Mouse (Mus musculus): ENCODE measurements around the gene Gm49325. TPM values are rescaled to one million over a fixed set of nuclear protein-coding genes. Genes with fewer than 3 reads are reported as not detected.

Gene Gm49325
- polyA plus RNA-seq (2015; fragmentation: Nextera tagmentation; extraction: Ambion mirVana), result 2.6 and 4.1 TPM in 2 replicates

GRCm38 (mm10) chr10:77605908-77606826 lies at the start of gene Gm49325, which contains the start of gene Sumo3:
Gene Gm49325 (plus strand): TSS chr10:77606197.
Gene Sumo3 (plus strand): TSS chr10:77606097.
- H3K4me3 ChIP-seq, result peak within 1 kb of the TSS; percentile 83
- peak within 1 kb of the TSS; percentile 93 for H3K4me2 ChIP-seq
- H3K9ac ChIP-seq, result peak within 1 kb of the TSS; percentile 83
- no peaks in the 10 kb centered on the region for H3K9me3 ChIP-seq
- under 1% methylated on average over 111 of the region's 119 CpGs for WGBS
- H3K27me3 ChIP-seq, result no peaks in the 10 kb centered on the region
- H3K4me1 ChIP-seq, result peaks cover 17% of the 10 kb centered on the region
- ATAC-seq (ENCODE audit: insufficient number of reproducible peaks, insufficient read depth, low FRiP score, low TSS enrichment, low read depth), result peak; percentile 80
- peak within 1 kb of the TSS; percentile 95 for H3K27ac ChIP-seq
- peaks cover 28% of the 10 kb centered on the region for H3K36me3 ChIP-seq

DNA sequence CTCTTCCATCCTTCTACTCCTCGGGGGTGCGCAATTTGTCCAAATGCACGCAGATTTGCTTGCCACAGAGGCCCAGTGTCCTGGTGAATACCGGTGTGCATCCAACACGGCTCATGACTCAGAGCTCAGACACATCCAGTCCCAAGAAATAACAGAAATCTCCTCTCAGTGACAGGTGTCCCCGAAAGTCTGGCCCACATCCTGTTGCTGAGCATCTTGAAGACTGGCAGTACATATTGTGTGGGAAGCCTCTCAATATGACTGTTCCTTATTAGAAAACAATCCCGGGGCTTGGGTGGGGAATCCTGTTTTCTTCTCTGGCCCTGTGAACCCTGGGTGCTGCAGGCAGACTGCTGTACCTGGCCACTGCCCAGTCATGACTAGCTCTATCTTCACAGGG lies 49.4 kb upstream of the Gm49325 start:
- 88% methylated on average over 7 of the region's 7 CpGs for WGBS
- H3K4me1 ChIP-seq, result no peaks in the 10 kb centered on the region
- H3K9me3 ChIP-seq, result no peaks in the 10 kb centered on the region
- H3K27ac ChIP-seq, result no peak overlapping the region
- H3K4me3 ChIP-seq, result no peak overlapping the region
- H3K4me2 ChIP-seq, result no peak overlapping the region
- H3K27me3 ChIP-seq, result no peaks in the 10 kb centered on the region
- no peak overlapping the region for H3K9ac ChIP-seq
- no peak for ATAC-seq (ENCODE audit: insufficient number of reproducible peaks, insufficient read depth, low FRiP score, low TSS enrichment, low read depth)
- no peaks in the 10 kb centered on the region for H3K36me3 ChIP-seq

- H3K9me3 ChIP-seq, result no peaks in the 10 kb centered on the region
- WGBS, result 82% methylated on average over 4 of the region's 4 CpGs
- no peaks in the 10 kb centered on the region for H3K4me1 ChIP-seq
- no peak overlapping the region for H3K4me3 ChIP-seq
- no peak overlapping the region for H3K4me2 ChIP-seq
- H3K27me3 ChIP-seq, result no peaks in the 10 kb centered on the region
- no peak overlapping the region for H3K27ac ChIP-seq
- H3K9ac ChIP-seq, result no peak overlapping the region
- no peak for ATAC-seq (ENCODE audit: insufficient number of reproducible peaks, insufficient read depth, low FRiP score, low TSS enrichment, low read depth)
- H3K36me3 ChIP-seq, result no peaks in the 10 kb centered on the region
These were observed 48.4 kb upstream of the Gm49325 start for GRCm38 (mm10) chr10:77557641-77558040.

DNA sequence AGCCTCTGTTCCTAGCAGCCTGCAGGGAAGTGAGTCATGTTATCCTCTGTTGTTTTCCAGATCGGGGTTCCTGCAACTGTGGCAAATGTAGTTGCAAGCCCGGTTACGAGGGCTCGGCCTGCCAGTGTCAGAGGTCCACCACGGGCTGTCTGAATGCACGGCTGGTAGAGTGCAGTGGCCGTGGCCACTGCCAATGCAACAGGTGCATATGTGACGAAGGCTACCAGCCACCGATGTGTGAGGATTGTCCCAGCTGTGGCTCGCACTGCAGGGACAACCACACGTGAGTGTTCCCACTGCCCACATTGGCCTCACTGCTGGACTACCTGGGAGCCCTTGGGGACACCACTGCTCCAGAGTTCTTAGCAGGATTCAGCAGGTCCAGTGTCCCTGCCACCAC lies 45.9 kb upstream of the Gm49325 start:
- 88% methylated on average over 11 of the region's 11 CpGs for WGBS
- no peak overlapping the region for H3K4me2 ChIP-seq

GRCm38 (mm10) chr10:77560830-77561229 lies 45.2 kb upstream of the Gm49325 start:
- no peak for ATAC-seq (ENCODE audit: insufficient number of reproducible peaks, insufficient read depth, low FRiP score, low TSS enrichment, low read depth)

More for the DNA sequence above, 45.9 kb upstream of the Gm49325 start:
- no peaks in the 10 kb centered on the region for H3K4me1 ChIP-seq
- no peaks in the 10 kb centered on the region for H3K27me3 ChIP-seq
- no peak for ATAC-seq (ENCODE audit: insufficient number of reproducible peaks, insufficient read depth, low FRiP score, low TSS enrichment, low read depth)
- H3K27ac ChIP-seq, result no peak overlapping the region
- no peak overlapping the region for H3K4me3 ChIP-seq
- H3K9me3 ChIP-seq, result no peaks in the 10 kb centered on the region
- no peak overlapping the region for H3K9ac ChIP-seq
- H3K36me3 ChIP-seq, result no peaks in the 10 kb centered on the region

GRCm38 (mm10) chr10:77561508-77561907 lies 44.5 kb upstream of the Gm49325 start:
- Histone ChIP-seq H3K9me3 (no peaks in the 10 kb centered on the region), H3K9ac (no peak overlapping the region), H3K27me3 (no peaks in the 10 kb centered on the region), H3K4me1 (no peaks in the 10 kb centered on the region), H3K27ac (no peak overlapping the region), H3K4me2 (no peak overlapping the region), H3K36me3 (no peaks in the 10 kb centered on the region), H3K4me3 (no peak overlapping the region)
- WGBS, result 75% methylated on average over 2 of the region's 2 CpGs
- ATAC-seq (ENCODE audit: insufficient number of reproducible peaks, insufficient read depth, low FRiP score, low TSS enrichment, low read depth), result no peak

More at GRCm38 (mm10) chr10:77560830-77561229, 45.2 kb upstream of the Gm49325 start:
- WGBS, result 88% methylated on average over 9 of the region's 9 CpGs
- H3K27me3 ChIP-seq, result no peaks in the 10 kb centered on the region
- H3K9ac ChIP-seq, result no peak overlapping the region
- no peaks in the 10 kb centered on the region for H3K36me3 ChIP-seq
- no peak overlapping the region for H3K27ac ChIP-seq
- H3K4me3 ChIP-seq, result no peak overlapping the region
- H3K4me1 ChIP-seq, result no peaks in the 10 kb centered on the region
- H3K4me2 ChIP-seq, result no peak overlapping the region
- no peaks in the 10 kb centered on the region for H3K9me3 ChIP-seq

DNA sequence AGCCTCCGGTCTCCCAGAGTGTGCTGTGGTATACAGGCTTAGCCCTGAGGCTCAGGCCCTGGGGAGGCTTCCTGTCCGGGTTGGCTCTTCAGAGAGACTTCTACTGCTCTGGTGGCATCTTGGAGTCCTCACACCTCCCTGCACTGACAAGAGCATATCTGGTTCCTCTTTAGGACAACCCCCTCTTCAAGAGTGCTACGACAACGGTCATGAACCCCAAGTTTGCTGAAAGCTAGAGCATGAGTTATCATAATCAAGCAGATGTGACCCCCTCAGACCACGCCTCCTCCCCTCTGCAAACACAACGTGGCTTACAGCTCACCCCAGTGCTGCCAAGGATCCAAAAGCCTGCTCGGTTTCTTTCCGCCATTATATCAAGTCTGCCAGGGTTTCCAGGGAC lies 41.0 kb upstream of the Gm49325 start:
- Histone ChIP-seq H3K27me3 (no peaks in the 10 kb centered on the region), H3K4me2 (no peak overlapping the region), H3K4me3 (no peak overlapping the region), H3K9ac (no peak overlapping the region), H3K36me3 (no peaks in the 10 kb centered on the region), H3K9me3 (no peaks in the 10 kb centered on the region), H3K27ac (no peak overlapping the region), H3K4me1 (peaks cover 6% of the 10 kb centered on the region; the same call in 1 of the 2 replicates)
- 79% methylated on average over 8 of the region's 8 CpGs for WGBS
- no peak for ATAC-seq (ENCODE audit: insufficient number of reproducible peaks, insufficient read depth, low FRiP score, low TSS enrichment, low read depth)

DNA sequence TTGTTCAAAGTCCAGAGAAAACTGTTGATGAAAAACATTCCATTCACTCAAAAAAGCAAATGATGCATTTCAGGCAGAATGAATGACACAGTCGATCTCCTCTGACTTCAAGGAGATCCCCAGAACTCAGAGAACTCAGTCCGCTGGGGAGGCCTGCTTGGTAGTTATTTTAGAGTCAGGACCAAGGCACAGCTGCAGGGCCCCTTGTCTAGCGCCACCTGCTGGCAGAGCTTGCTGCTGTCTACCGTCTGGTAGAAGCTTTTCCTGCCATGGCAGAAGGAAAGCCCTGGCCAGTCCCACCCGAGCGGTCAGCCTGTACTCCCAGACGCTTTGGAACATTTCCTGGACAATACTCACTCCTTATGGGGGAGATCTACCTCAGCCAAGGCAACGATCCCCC lies 39.3 kb upstream of the Gm49325 start:
- Histone ChIP-seq H3K4me2 (no peak overlapping the region), H3K9me3 (no peaks in the 10 kb centered on the region), H3K4me3 (no peak overlapping the region), H3K27ac (no peak overlapping the region), H3K36me3 (no peaks in the 10 kb centered on the region), H3K4me1 (peaks cover 12% of the 10 kb centered on the region; the same call in 1 of the 2 replicates), H3K27me3 (no peaks in the 10 kb centered on the region), H3K9ac (no peak overlapping the region)
- no peak for ATAC-seq (ENCODE audit: insufficient number of reproducible peaks, insufficient read depth, low FRiP score, low TSS enrichment, low read depth)
- 32% methylated on average over 8 of the region's 8 CpGs for WGBS

DNA sequence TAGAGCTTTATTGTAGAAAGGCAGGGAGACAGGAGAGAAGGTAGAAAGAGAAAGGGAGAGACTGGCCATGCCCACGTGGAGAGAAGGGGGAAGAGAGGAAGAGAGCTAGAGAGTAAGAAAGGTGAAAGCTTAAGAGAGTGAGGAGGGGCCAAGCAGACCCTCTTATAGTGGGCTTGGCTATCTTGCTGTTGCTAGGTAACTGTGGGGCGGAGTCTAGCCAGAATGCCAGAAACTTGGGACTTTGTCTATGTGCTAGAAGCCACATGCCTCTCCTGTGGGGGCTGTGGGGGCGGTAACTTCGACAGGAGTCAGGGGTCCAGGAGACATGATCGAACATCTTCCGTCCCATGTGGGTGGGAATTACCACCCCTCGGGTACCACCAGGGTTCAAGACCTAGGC lies 36.5 kb upstream of the Gm49325 start:
- no peaks in the 10 kb centered on the region for H3K9me3 ChIP-seq
- no peak overlapping the region for H3K9ac ChIP-seq
- peak overlapping the region; percentile 44 for H3K27ac ChIP-seq
- WGBS, result 40% methylated on average over 7 of the region's 7 CpGs
- H3K4me1 ChIP-seq, result peaks cover 18% of the 10 kb centered on the region; the same call in 1 of the 2 replicates
- no peaks in the 10 kb centered on the region for H3K27me3 ChIP-seq
- H3K4me2 ChIP-seq, result no peak overlapping the region
- no peaks in the 10 kb centered on the region for H3K36me3 ChIP-seq
- H3K4me3 ChIP-seq, result no peak overlapping the region
- no peak for ATAC-seq (ENCODE audit: insufficient number of reproducible peaks, insufficient read depth, low FRiP score, low TSS enrichment, low read depth)

GRCm38 (mm10) chr10:77569973-77570658 lies 35.9 kb upstream of the Gm49325 start:
- Histone ChIP-seq H3K36me3 (no peaks in the 10 kb centered on the region), H3K9me3 (no peaks in the 10 kb centered on the region), H3K27ac (peak overlapping the region; percentile 44), H3K4me1 (peaks cover 18% of the 10 kb centered on the region; the same call in 1 of the 2 replicates), H3K27me3 (no peaks in the 10 kb centered on the region), H3K4me3 (no peak overlapping the region), H3K9ac (no peak overlapping the region), H3K4me2 (no peak overlapping the region)
- 45% methylated on average over 6 of the region's 6 CpGs for WGBS
- ATAC-seq (ENCODE audit: insufficient number of reproducible peaks, insufficient read depth, low FRiP score, low TSS enrichment, low read depth), result no peak

- 29% methylated on average over 3 of the region's 3 CpGs for WGBS
- ATAC-seq (ENCODE audit: insufficient number of reproducible peaks, insufficient read depth, low FRiP score, low TSS enrichment, low read depth), result no peak
- Histone ChIP-seq H3K27ac (no peak overlapping the region), H3K9ac (no peak overlapping the region), H3K4me3 (no peak overlapping the region), H3K36me3 (no peaks in the 10 kb centered on the region), H3K27me3 (no peaks in the 10 kb centered on the region), H3K4me1 (peaks cover 18% of the 10 kb centered on the region; the same call in 1 of the 2 replicates), H3K4me2 (no peak overlapping the region), H3K9me3 (no peaks in the 10 kb centered on the region)
These were observed 33.8 kb upstream of the Gm49325 start for GRCm38 (mm10) chr10:77572225-77572624.
